Mouse (Mus musculus) hindbrain, embryonic 16.5 days (tissue): ENCODE results near the gene Sec22c. TPM values are rescaled to one million over a fixed set of nuclear protein-coding genes. Genes with fewer than 3 reads are reported as not detected.

Experiments used
- ATAC-seq: fragments of 200-750 bp; cut with Nextera tagmentation; 2 replicates; pipeline ENCODE4 v1.8.0; 2017; ENCODE audit warnings: moderate TSS enrichment, moderate library complexity
- H3K27ac ChIP-seq: fragments of 300-500 bp; sonication (generic); 2 replicates; pipeline ENCODE4 v1.5.1; 2014; ENCODE audit warnings: low read depth, mild to moderate bottlenecking, control low read depth, low read length, moderate library complexity
- H3K27me3 ChIP-seq: fragments of 300-500 bp; sonication (generic); replicated peaks from 2 replicates; pipeline ENCODE4 v1.6.1; 2014; ENCODE audit warnings: low read length; ENCODE audit not compliant: control insufficient read depth, insufficient read depth
- H3K36me3 ChIP-seq: fragments of 300-500 bp; sonication (generic); 2 replicates; pipeline ENCODE4 v1.6.1; 2014; ENCODE audit warnings: mild to moderate bottlenecking, low read length, moderate library complexity, mixed read lengths; ENCODE audit not compliant: control insufficient read depth, insufficient read depth
- H3K4me1 ChIP-seq: fragments of 300-500 bp; sonication (generic); 2 replicates; pipeline ENCODE4 v1.6.1; 2014; ENCODE audit warnings: low read depth, low read length; ENCODE audit not compliant: control insufficient read depth, insufficient read depth
- H3K4me2 ChIP-seq: fragments of 300-500 bp; sonication (generic); 2 replicates; pipeline ENCODE4 v1.6.1; 2014; ENCODE audit warnings: mild to moderate bottlenecking, low read length, control low read depth, moderate library complexity
- H3K4me3 ChIP-seq: fragments of 300-500 bp; sonication (generic); 2 replicates; pipeline ENCODE4 v1.5.1; 2014; ENCODE audit warnings: mild to moderate bottlenecking, low read length, control low read depth, moderate library complexity
- H3K9ac ChIP-seq: fragments of 300-500 bp; sonication (generic); 2 replicates; pipeline ENCODE4 v1.6.1; 2014; ENCODE audit warnings: low read depth, mild to moderate bottlenecking, control low read depth, low read length, moderate library complexity
- H3K9me3 ChIP-seq: fragments of 300-500 bp; sonication (generic); 2 replicates; pipeline ENCODE4 v1.6.1; 2014; ENCODE audit warnings: mild to moderate bottlenecking, low read length, moderate library complexity; ENCODE audit not compliant: control insufficient read depth
- WGBS: fragments of 180-500 bp; shearing (Covaris S2); extraction: QIAGEN DNeasy Blood & Tissue Kit; methylation state at CpG from one replicate; pipeline ENCODE4 v1.1.7; 2014; 5-methylcytosine and 5-hydroxymethylcytosine counted together
- polyA plus RNA-seq: library from polyadenylated mRNA; unstranded; fragments of >200 nt; fragmentation: Nextera tagmentation; extraction: Ambion mirVana; gene quantifications from 2 replicates; pipeline ENCODE4 v1.2.1, GENCODE M21; 2015

Sec22c gene
- 29.2 and 30.4 TPM in 2 replicates for polyA plus RNA-seq

GRCm38 (mm10) chr9:121704646-121705625, at the start of gene Sec22c:
TSS of gene Sec22c (minus strand) at chr9:121705490.
- Histone ChIP-seq H3K4me2 (peak within 1 kb of the TSS; percentile 88), H3K4me1 (peaks cover 25% of the 10 kb centered on the region), H3K4me3 (peak within 1 kb of the TSS; percentile 72), H3K36me3 (no peaks in the 10 kb centered on the region), H3K27ac (peak within 1 kb of the TSS; percentile 68), H3K9ac (peak within 1 kb of the TSS; percentile 86), H3K27me3 (no peaks in the 10 kb centered on the region), H3K9me3 (no peaks in the 10 kb centered on the region)
- WGBS, result under 1% methylated on average over 66 of the region's 69 CpGs
- ATAC-seq, result peak; percentile 97

GRCm38 (mm10) chr9:121754624-121755023, 49.3 kb upstream of the Sec22c start:
- no peaks in the 10 kb centered on the region for H3K27me3 ChIP-seq
- H3K4me2 ChIP-seq, result no peak overlapping the region
- H3K4me3 ChIP-seq, result no peak overlapping the region
- ATAC-seq, result no peak
- no peaks in the 10 kb centered on the region for H3K9me3 ChIP-seq
- no peak overlapping the region for H3K9ac ChIP-seq
- H3K27ac ChIP-seq, result no peak overlapping the region
- peaks cover 44% of the 10 kb centered on the region for H3K36me3 ChIP-seq
- 88% methylated on average over 3 of the region's 3 CpGs for WGBS
- H3K4me1 ChIP-seq, result peaks cover 12% of the 10 kb centered on the region

- no peak for ATAC-seq
Measured at GRCm38 (mm10) chr9:121752774-121753173, 47.5 kb upstream of the Sec22c start.

GRCm38 (mm10) chr9:121744051-121744450, 38.8 kb upstream of the Sec22c start:
- WGBS, result 91% methylated on average over 8 of the region's 8 CpGs

More at GRCm38 (mm10) chr9:121752774-121753173, 47.5 kb upstream of the Sec22c start:
- Histone ChIP-seq H3K27me3 (no peaks in the 10 kb centered on the region), H3K4me1 (peaks cover 1% of the 10 kb centered on the region), H3K27ac (no peak overlapping the region), H3K36me3 (peaks cover 59% of the 10 kb centered on the region), H3K4me2 (no peak overlapping the region), H3K4me3 (no peak overlapping the region), H3K9ac (no peak overlapping the region), H3K9me3 (no peaks in the 10 kb centered on the region)
- WGBS, result 96% methylated on average over 9 of the region's 9 CpGs

GRCm38 (mm10) chr9:121741168-121741567, 35.9 kb upstream of the Sec22c start:
- WGBS, result 96% methylated on average over 3 of the region's 3 CpGs
- peaks cover 30% of the 10 kb centered on the region for H3K36me3 ChIP-seq

More at GRCm38 (mm10) chr9:121744051-121744450, 38.8 kb upstream of the Sec22c start:
- ATAC-seq, result no peak
- Histone ChIP-seq H3K4me2 (no peak overlapping the region), H3K9me3 (no peaks in the 10 kb centered on the region), H3K36me3 (peaks cover 55% of the 10 kb centered on the region), H3K4me3 (no peak overlapping the region), H3K4me1 (no peaks in the 10 kb centered on the region), H3K9ac (no peak overlapping the region), H3K27ac (no peak overlapping the region), H3K27me3 (no peaks in the 10 kb centered on the region)

GRCm38 (mm10) chr9:121740490-121740889, 35.2 kb upstream of the Sec22c start:
- no peak overlapping the region for H3K9ac ChIP-seq
- no peaks in the 10 kb centered on the region for H3K9me3 ChIP-seq
- no peak overlapping the region for H3K4me3 ChIP-seq
- peaks cover 26% of the 10 kb centered on the region for H3K36me3 ChIP-seq
- no peaks in the 10 kb centered on the region for H3K4me1 ChIP-seq
- no peak overlapping the region for H3K4me2 ChIP-seq
- H3K27me3 ChIP-seq, result no peaks in the 10 kb centered on the region
- 88% methylated on average over 6 of the region's 6 CpGs for WGBS
- no peak overlapping the region for H3K27ac ChIP-seq
- no peak for ATAC-seq

More at GRCm38 (mm10) chr9:121741168-121741567, 35.9 kb upstream of the Sec22c start:
- no peaks in the 10 kb centered on the region for H3K27me3 ChIP-seq
- no peak overlapping the region for H3K4me2 ChIP-seq
- no peak overlapping the region for H3K4me3 ChIP-seq
- no peak for ATAC-seq
- no peak overlapping the region for H3K27ac ChIP-seq
- no peak overlapping the region for H3K9ac ChIP-seq
- no peaks in the 10 kb centered on the region for H3K9me3 ChIP-seq
- H3K4me1 ChIP-seq, result no peaks in the 10 kb centered on the region

- Histone ChIP-seq H3K4me1 (peaks cover 7% of the 10 kb centered on the region), H3K27me3 (no peaks in the 10 kb centered on the region), H3K36me3 (no peaks in the 10 kb centered on the region), H3K4me3 (peak overlapping the region; percentile 93), H3K9me3 (no peaks in the 10 kb centered on the region), H3K4me2 (peak overlapping the region; percentile 74), H3K27ac (peak overlapping the region; percentile 96), H3K9ac (peak overlapping the region; percentile 99)
- under 1% methylated on average over 73 of the region's 87 CpGs for WGBS
- peak; percentile 59 for ATAC-seq
Measured at GRCm38 (mm10) chr9:121719347-121720331, 14.3 kb upstream of the Sec22c start.

GRCm38 (mm10) chr9:121718792-121719318, 13.6 kb upstream of the Sec22c start, which contains the start of gene Nktr:
TSS of gene Nktr (plus strand) at chr9:121719169.
- Histone ChIP-seq H3K4me2 (peak within 1 kb of the TSS; percentile 74), H3K27ac (peak within 1 kb of the TSS; percentile 96), H3K27me3 (no peaks in the 10 kb centered on the region), H3K4me3 (peak within 1 kb of the TSS; percentile 93), H3K9ac (peak within 1 kb of the TSS; percentile 99), H3K36me3 (no peaks in the 10 kb centered on the region), H3K9me3 (no peaks in the 10 kb centered on the region), H3K4me1 (peaks cover 7% of the 10 kb centered on the region)
- ATAC-seq, result peak; percentile 99
- under 1% methylated on average over 48 of the region's 61 CpGs for WGBS
